Mouse (Mus musculus): ENCODE data around the gene Gprin1.

The Gprin1 gene

DNA sequence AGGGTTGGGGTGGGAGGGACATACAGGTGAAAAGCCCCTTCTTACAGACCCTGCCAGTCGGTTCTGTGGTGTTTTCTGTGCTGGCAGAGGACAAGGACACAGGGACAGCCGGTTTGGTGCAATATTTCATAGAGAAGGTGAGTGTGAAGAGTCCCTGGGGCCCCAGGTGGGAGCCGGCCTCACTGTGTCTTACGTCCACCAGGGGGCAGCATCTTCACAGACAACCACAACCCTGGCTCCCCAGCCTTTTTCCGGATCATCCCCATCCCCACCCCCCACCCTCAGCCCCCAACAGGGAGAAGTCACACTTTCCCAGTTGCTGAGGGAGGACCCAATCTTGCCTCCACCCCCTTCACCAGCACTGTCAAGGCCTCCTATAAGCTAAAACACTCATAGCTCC, 32.8 kb downstream of the Gprin1 start:
- DNase-seq, result peak; percentile 75

DNA sequence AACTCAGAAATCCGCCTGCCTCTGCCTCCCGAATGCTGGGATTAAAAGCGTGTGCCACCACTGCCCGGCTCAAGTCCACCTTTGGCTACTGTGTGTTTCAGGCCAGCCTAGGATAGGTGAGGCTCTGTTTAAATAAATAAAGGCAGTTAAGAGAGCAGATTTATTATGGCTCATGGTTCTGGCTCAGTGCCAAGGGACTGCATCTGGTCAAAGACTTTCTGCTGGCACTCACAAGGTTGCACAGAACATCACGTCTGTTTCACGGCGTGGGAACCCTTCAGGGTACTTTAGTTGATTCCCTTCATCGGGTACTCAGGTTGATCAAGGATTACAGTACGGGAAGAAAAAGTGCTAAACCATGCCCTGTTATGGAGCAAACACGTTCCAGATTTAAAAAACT, 34.7 kb downstream of the Gprin1 start:
- peak; percentile 23 for DNase-seq

DNA sequence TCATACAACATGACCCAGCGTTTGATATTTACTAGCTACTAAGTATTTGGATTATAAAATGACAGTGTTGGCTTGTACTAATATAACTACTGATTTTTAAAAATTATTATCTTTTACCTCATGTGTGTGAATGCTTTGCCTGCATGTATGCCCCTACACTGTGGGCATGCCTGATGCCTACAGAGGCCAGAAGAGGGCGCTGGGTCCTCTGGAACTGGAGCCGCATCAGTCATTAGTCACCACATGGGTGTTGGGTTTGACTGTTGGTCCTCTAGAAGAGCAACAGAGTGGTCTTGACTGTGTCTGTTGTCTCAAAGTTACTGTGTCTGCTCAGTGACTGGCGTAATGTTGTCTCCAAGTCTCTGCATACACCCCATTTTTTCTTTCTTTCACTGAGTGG, 35.3 kb downstream of the Gprin1 start:
- DNase-seq, result no peak

DNA sequence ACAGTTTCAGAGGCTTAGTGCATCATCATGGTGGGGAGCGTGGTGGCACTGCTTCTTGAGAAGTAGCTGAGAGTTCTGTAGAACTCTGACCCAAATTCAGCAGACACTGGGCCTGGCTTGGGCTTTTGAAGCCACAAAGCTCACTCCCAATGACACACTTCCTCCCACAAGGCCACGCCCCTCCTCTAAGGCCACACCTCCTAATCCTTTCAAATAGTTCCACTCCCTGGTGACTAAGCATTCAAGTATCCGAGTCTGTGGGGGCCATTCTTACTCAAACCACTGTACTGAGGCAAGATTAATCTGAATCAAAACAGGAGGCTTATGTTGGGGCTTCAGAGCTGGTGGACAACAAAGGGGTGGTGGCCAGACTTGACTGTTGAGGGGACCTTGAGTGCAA, 38.8 kb downstream of the Gprin1 start:
- no peak for DNase-seq

DNA sequence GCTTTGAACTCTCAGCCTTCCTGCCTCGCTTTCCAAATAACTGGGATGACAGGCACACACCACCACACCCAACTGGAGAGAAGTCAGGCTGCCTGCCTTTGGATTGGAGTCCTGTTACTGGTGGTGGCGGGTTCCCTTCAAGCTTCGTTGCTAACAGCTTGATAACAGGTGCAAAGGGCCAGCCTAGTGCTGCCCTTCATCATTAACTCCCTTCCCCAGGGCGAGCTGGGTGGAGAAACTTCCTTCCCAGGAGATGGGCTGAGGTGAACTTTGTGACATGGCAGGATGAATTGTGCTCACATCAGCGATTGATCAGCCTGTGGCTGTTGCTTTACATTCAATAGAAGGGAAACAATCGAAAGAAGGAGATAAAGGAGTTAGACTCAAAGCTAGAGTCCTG, 44.8 kb downstream of the Gprin1 start:
- DNase-seq, result no peak

DNA sequence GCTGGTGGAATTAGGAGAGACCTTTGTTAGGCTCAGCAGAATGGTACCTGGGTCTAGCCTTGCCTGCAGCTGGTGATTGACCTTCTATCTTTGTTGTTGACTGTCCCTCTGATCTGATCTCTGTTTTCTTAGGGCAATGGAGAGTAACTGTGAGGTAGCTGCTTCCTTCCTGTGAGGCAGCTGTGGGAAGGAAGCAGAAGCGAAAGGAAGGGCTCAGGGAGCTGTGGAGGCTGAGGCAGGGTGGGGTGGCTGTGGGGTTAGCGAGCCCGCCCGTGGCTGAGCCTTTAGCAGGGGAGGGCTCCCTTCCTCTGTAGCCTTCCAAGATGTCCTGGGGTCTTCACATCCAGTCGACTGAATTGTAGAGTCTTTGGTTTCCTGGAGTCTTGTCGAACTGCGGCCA, 47.2 kb downstream of the Gprin1 start:
- DNase-seq, result no peak

DNA sequence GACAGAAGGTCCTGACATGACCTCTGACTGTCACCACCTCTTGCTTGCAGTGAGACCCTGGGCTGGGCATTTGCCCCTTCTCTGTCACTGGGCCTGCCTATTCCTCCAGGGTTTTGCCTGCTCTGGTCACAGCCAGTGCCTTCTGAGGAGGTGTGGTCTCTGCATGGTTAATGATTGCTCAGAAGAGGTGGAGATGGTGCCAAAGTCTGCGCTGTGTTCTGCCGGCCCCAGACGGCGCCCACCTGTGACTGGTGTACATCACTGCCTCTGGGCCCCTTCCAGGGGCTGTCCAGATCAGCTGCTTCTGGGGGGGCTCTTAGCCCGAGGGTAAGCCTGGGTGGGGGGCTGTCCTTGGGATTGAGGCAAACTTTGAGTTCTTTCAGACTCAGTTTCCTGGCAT, 48.4 kb downstream of the Gprin1 start, which contains the start of gene Cdhr2:
Cdhr2 (plus strand) TSS at position 219 of the 400 bp plus-strand sequence.
- DNase-seq, result no peak

DNA sequence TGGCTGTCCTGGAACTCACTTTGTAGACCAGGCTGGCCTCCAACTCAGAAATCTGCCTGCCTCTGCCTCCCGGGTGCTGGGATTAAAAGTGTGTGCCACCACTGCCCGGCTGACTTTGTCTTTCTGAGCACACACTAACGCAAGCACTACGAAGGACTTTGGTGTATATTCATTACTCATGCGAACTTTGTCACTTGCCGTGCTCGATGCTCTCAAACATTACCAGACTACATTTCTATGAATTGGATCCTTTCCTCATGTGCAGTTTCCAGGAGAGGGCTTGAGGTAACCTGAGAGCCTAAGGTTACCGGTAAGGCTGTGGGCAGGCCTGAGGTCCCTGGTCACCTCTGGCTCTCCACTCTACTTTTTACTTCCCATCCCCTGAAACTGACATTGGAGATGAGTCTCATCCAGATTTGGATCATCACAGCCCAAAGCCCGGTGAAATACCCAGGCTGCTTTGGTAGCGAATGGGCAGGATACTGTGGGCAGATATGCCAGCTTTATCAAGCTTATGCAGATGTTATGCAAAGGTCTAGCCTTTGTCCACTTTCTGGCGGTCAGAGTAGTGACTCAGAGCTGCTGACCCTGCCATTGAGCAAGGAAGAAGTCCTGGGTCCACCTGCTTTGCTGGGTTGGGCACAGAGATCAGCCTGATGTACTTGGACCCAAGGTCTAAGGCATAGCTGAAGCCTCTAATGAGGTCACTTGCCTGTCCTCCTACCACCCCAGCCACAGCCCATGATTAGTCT, 54.0 kb downstream of the Gprin1 start:
- DNase-seq, result no peak

DNA sequence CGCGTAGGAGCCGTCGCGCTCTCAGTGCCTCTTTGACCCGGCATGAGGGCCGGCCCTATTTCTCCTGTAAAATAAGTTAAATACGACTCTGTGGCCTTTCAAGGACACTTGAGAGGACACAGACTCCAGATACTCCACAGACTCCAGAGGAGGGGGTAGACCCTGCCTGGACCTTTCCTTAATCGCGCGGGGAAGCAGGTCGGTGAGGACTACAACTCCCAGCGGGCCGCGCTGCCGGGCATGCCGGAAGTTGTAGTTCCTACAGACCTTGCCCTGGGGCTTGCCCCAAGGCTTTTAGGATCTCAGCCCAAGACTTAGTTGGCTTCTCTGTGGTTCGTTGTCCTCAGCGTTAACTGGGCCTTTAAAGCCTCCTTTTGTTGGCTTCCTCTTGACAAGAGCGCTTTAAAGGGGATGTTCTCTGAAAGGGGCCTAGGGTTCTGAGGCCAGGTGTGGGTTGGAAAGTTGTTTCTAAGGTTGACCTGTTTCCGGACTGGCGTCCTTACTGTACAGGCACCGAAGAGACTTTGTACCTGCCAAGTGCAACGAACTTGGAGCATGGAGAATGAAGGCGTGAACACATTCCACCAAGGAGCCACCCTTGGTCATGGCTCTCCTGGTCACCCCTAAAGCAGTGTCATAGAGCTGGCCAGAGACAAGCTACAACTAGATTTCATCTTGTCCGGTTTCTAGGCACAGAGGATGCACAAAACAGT, 55.2 kb downstream of the Gprin1 start:
- DNase-seq, result no peak

DNA sequence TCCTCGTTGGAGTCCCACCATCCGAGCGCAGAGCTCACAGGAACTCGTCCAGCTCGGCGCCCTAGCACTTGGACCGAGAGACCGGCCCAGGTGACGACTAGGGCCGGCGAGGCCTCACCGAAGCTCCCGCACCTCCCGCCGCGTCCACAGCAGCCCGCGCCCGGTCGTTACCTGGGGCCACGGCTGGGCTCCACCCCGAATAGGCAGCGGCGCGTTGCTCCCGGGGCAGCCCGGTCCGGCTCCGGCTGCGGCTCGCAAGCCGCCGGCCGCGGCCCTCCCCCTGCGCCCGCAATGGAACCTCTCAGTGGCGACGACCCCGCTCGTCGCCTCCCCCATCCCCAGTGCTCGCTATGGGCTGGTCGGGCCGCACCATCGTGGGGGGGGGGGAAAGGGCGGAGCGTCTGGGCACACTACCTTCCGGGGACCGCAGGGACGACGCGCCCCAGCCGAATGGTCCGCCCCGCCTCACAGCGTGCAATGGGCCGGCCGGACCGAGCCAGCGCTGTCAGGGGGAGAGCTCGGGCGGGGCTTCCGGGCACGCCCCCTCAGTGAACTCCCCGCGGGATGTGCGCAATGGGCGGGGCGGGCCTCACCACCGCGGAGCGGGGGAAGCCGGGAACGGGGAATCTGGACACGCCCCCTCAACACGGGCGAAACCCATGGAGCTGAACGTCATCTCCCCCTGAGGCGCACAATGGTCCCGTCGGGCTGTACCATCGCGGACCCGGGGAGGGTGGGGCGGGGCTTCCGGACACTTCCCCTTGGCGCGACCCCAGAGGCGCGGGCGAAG, 55.9 kb downstream of the Gprin1 start, which contains the start of gene Rnf44:
Rnf44 (minus strand) TSS at position 350 of the 790 bp plus-strand sequence.
- DNase-seq, result peak; percentile 100

DNA sequence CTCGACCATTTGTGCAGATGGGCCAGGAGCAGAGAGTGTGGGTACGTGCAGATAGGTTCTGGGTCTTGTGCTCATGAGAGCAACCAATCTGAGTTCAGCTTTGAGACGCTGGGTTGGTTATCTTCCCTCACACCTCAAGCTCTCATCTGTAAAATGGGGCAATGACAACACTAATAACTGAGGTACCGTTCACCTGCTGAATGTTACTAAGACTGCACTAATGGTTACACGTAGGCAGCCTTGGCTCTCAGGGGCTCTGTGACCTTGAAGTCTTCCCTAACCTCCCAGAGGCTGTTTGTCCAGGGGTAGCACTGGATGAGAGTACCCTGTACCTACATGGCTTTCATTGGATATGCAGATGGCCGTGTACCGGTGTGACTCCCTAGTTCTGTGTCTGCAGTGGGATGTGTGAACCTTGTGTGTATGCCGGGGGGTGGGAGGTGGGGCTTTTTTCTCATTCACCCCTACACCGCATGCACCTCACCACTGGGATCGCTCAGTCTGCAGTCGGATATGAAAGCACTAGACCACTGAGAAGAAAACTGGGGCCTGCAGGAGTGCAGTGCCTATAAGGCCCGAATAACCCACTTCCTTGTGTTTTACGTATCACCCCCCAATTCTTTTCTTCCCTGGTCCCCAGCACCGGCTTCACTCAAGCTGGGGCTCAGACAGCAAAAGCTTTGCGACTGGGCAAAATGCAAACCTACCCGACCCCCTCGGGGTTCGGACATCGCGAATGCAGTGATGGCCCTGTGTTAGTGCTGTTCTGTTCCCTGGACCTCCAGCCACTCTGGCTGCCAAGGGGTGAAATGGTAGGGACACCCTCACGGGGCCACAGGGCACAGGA, 56.7 kb downstream of the Gprin1 start:
- DNase-seq, result peak; percentile 25

DNA sequence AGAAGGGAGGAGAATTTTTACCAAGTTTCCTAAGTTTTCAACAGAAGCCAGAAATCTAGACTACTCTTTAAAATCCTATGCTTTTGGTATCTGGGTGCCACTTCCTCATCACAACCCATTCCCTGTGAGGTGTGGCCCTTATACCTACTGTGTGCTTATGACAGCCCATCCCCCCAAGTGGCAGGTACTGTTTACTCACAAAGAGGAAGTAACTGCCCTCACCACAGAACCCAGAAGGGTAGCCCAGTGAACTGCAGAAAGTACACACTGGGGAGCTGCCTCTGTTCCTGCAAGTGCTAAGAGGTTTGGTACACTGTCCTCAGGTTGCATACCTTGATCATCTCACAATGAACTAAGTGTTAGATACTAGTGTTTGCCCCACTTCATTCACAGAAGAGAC, 57.9 kb downstream of the Gprin1 start:
- no peak for DNase-seq

DNA sequence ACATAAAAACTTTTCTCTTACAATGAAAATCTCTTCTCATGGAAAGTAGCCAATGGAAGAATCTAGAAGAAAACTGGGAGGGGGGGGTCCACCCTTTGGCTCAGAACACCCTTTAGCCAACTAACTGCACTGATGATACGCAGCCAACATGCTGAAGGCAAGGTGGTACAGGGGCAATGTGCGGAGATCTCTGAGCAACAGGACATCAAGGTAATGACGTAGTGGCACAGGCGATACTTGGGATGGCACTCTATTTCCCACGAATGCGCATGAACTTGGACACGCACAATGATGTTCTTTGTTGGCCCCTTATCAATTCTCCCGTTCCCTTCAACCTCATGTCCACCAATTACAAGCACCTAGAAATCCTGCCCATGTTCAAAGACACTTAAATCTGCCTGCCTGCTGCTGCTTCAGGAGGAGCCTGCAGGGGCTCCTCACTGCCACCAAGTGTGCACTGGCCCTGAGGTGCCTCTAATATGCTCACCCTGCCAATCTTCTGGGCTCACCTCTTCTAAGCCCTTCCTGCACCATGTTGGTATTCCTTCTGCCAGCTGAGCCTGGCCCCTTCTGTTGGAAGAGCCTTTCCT, 59.4 kb downstream of the Gprin1 start:
- DNase-seq, result no peak

DNA sequence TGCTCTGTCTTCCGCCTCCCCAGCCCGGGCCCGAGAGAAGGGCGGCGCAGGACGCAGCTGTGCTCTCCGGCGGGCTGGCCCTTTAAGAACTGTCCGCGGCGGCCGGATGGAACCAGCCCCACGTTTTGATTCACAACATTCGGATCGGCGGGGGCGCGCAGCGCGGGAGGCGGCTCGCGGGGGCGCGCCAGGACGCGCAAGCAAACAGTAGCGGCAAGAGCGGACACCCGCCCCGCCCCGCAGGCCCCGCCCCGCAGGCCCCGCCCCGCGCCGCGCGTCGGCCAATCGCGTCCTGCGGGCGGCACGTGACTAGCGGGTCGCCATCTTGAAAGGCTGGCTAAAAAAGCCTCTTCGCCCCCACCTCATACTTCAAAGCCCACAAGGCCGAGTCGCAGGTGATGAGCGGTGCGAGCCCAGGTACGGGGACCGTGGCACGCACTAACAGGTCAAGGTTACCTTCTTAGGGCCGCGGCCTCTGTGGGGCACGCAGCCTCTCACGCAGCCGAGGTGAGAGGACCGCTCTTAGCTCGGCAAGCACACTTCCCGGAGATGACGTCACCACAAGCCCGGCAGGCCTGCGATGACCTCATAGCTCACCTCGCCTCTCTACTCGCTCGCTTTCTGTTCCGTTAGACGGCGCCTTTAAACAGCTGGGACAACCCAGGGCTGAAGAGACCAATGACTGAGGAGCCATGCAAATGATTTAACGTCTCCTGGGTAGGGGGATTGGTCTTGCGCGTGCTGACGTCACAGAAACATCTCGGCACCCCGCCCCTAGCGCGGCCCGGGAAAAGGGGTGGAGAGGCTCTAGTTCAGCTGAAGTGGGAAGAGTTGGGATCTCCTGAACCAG, 61.9 kb downstream of the Gprin1 start:
- peak; percentile 97 for DNase-seq

DNA sequence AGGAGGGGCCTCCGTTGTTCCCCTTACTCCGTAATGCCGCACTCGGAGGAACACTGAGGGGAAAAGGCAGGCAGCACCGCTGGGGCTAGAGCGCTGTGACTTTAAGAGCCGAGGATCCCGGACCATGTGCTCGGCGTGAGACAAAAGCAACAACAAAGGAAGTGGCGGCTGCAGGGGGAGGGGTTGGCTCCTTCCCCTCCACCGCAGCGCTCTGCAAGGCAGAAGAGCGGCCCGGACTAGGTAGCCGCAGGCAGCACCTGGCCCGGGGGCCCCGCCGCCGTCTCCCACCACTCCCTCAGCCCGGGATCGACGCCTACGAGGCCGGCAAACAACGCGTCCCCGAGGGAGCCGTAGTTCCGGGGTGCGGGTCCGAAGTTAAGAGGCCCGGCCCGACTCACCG, 62.6 kb downstream of the Gprin1 start:
- peak; percentile 89 for DNase-seq
